Mouse (Mus musculus) stomach, embryonic 14.5 days (tissue): ENCODE results near the gene Olfr1054. TPM values are rescaled to one million over a fixed set of nuclear protein-coding genes. Genes with fewer than 3 reads are reported as not detected.

Source experiments
- polyA plus RNA-seq: library from polyadenylated mRNA; unstranded; fragments of >200 nt; fragmentation: Nextera tagmentation; extraction: Ambion mirVana; gene quantifications from 2 replicates; pipeline ENCODE4 v1.2.1, GENCODE M21; 2014

Olfr1054 gene
- polyA plus RNA-seq, 1 experiment from 2014 or later, result not detected

Other genes starting within 250 kb of the Olfr1054 start
- not detected in 2 replicates for gene Olfr1037, start 248.0 kb downstream of the Olfr1054 start, polyA plus RNA-seq
- gene Olfr1039, start 199.5 kb downstream of the Olfr1054 start, polyA plus RNA-seq, result not detected in 2 replicates
- not detected in 2 replicates for gene Olfr1040, start 188.7 kb downstream of the Olfr1054 start, polyA plus RNA-seq
- not detected in 2 replicates for gene Olfr1042, start 173.6 kb downstream of the Olfr1054 start, polyA plus RNA-seq
- gene Olfr1043, start 167.9 kb downstream of the Olfr1054 start, polyA plus RNA-seq, result not detected in 2 replicates
- not detected in 2 replicates for gene Olfr1044, start 157.6 kb downstream of the Olfr1054 start, polyA plus RNA-seq
- not detected in 2 replicates for gene Olfr52, start 149.8 kb downstream of the Olfr1054 start, polyA plus RNA-seq
- gene Olfr1045, start 132.4 kb downstream of the Olfr1054 start, polyA plus RNA-seq, result not detected in 2 replicates
- gene Olfr1046, start 116.1 kb downstream of the Olfr1054 start, polyA plus RNA-seq, result not detected in 2 replicates
- not detected in 2 replicates for gene Olfr1047, start 104.0 kb downstream of the Olfr1054 start, polyA plus RNA-seq
- gene Olfr1048, start 95.1 kb downstream of the Olfr1054 start, polyA plus RNA-seq, result not detected in 2 replicates
- gene Olfr1049, start 77.1 kb downstream of the Olfr1054 start, polyA plus RNA-seq, result not detected in 2 replicates
- gene Olfr1051, start 56.3 kb downstream of the Olfr1054 start, polyA plus RNA-seq, result not detected in 2 replicates
- not detected in 2 replicates for gene Olfr1052, start 43.0 kb downstream of the Olfr1054 start, polyA plus RNA-seq
- gene Olfr1053, start 20.1 kb downstream of the Olfr1054 start, polyA plus RNA-seq, result not detected in 2 replicates
- gene Olfr1055, start 14.9 kb upstream of the Olfr1054 start, polyA plus RNA-seq, result not detected in 2 replicates
- gene Olfr1056, start 27.0 kb upstream of the Olfr1054 start, polyA plus RNA-seq, result not detected in 2 replicates
- gene Olfr1057, start 43.0 kb upstream of the Olfr1054 start, polyA plus RNA-seq, result not detected in 2 replicates
- not detected in 2 replicates for gene Olfr1058, start 53.1 kb upstream of the Olfr1054 start, polyA plus RNA-seq
- gene Olfr1061, start 78.6 kb upstream of the Olfr1054 start, polyA plus RNA-seq, result not detected in 2 replicates
- not detected in 2 replicates for gene Olfr1062, start 91.3 kb upstream of the Olfr1054 start, polyA plus RNA-seq
- not detected in 2 replicates for gene Olfr1065, start 115.2 kb upstream of the Olfr1054 start, polyA plus RNA-seq
- gene Olfr1066, start 120.8 kb upstream of the Olfr1054 start, polyA plus RNA-seq, result not detected in 2 replicates
- gene Olfr228, start 152.0 kb upstream of the Olfr1054 start, polyA plus RNA-seq, result not detected in 2 replicates
- not detected in 2 replicates for gene Olfr1076, start 173.0 kb upstream of the Olfr1054 start, polyA plus RNA-seq
- not detected in 2 replicates for gene Olfr1079, start 207.0 kb upstream of the Olfr1054 start, polyA plus RNA-seq
- not detected in 2 replicates for gene Olfr1080, start 222.8 kb upstream of the Olfr1054 start, polyA plus RNA-seq